In the genomic region with DNA sequence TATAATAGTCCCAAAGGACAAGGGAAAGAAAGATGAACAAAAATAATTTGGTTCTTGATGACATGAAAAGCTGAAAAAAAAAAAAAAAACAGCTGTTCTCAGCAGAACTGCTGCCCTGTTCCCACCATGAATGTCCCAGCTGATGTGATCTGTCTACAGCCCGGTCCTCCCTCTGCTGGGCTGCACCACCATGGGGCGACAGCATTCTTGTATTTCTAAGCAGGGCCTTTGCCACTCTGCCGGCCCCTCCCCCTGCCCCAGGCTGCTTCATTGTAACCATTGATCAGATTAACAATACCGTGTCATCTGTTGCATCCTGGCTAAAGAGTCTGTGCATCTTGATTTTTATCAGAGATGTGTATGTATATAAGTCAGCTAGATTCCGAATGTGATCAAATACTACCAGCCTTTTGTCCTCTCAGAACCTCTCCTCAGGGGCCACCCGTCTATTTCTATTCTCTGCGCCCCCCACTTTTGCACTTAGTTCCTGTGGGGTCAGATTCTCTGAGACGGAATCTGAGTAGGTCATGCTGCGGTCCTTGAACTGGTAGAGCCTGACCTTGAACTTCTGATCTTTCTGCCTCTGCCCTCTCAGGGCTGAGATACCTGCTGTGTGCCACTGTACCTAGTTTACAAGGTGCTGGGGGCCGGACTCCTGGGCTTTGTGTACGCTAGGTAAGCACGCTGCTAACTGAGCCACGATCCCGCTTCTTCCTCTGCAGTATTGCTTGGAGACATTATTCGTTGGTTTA, we compare ENCODE assay signal across 14 mouse cellular contexts.
A peak's percentile ranks its signal among the peaks of the same experiment; 100 is the strongest.
DNase-seq lines count a peak whose midpoint lies in the region; ATAC-seq lines count a peak whose summit lies in the region.
"Had no signal": no experiment of that assay in that cellular context is flagged by ENCODE, and none has a peak within 500 bp of the region (broad histone marks: within the 10 kb centered on the region; RNA-seq: fewer than 3 reads in every experiment).

No protein-coding gene starts in this region.

- no peak overlapping the region for H3K4me3 ChIP-seq in hindbrain, embryonic 15.5 days
- H3K4me3 ChIP-seq: heart, embryonic 12.5 days; layer of hippocampus, adult 2 months; neural tube, embryonic 13.5 days had no signal

- H3K9me3 ChIP-seq in hindbrain, embryonic 15.5 days = no peaks in the 10 kb centered on the region
- H3K9me3 ChIP-seq: heart, embryonic 12.5 days; neural tube, embryonic 13.5 days had no signal

- 43% methylated on average over 15 of the region's 15 CpGs for WGBS in hindbrain, embryonic 15.5 days

- H3K4me1 ChIP-seq in hindbrain, embryonic 15.5 days (replicated peaks) = peaks cover 20% of the 10 kb centered on the region

- H3K9ac ChIP-seq in hindbrain, embryonic 15.5 days = no peak overlapping the region
- H3K9ac ChIP-seq: heart, embryonic 12.5 days; neural tube, embryonic 13.5 days had no signal

- peak; percentile 31; the same call in 1 of the 2 replicates for ATAC-seq in hindbrain, embryonic 15.5 days (ENCODE audit: low FRiP score, low read depth)

- peak; percentile 17 for DNase-seq in lung, postnatal 10 days
- DNase-seq in lung, postnatal 36 days = no peak
- DNase-seq in embryo, embryonic 10 days (ENCODE audit: low spot score) = peak; percentile 51
- DNase-seq in retina, postnatal 1 day = peak; percentile 43
- no peak for DNase-seq in urinary bladder, postnatal 4 days (ENCODE audit: low spot score in 2 of 2)
- DNase-seq in thymus, postnatal 10 days (ENCODE audit: low spot score in 2 of 2) = no peak
- DNase-seq: cerebellum, adult 2 months; gastrocnemius, postnatal 36 days; kidney, adult 9 months; spleen, adult 18-20 months had no signal

- H3K27me3 ChIP-seq in hindbrain, embryonic 15.5 days = no peaks in the 10 kb centered on the region
- H3K27me3 ChIP-seq: heart, embryonic 12.5 days; neural tube, embryonic 13.5 days had no signal

- H3K36me3 ChIP-seq in hindbrain, embryonic 15.5 days = no peaks in the 10 kb centered on the region
- H3K36me3 ChIP-seq: heart, embryonic 12.5 days; neural tube, embryonic 13.5 days had no signal

- H3K27ac ChIP-seq in hindbrain, embryonic 15.5 days (replicated peaks) = no peak overlapping the region
- H3K27ac ChIP-seq: layer of hippocampus, adult 2 months; neural tube, embryonic 13.5 days had no signal

- no peak overlapping the region for H3K4me2 ChIP-seq in hindbrain, embryonic 15.5 days
- H3K4me2 ChIP-seq: heart, embryonic 12.5 days; neural tube, embryonic 13.5 days had no signal

Comparison
In these comparisons a context has a peak if more than half of its experiments do, and no peak if none do; other contexts are left out.
1. DNase-seq: peak in lung, postnatal 10 days (single experiment), embryo, embryonic 10 days (single experiment) and retina, postnatal 1 day (single experiment); none in lung, postnatal 36 days (single experiment), urinary bladder, postnatal 4 days (0 of 2) and thymus, postnatal 10 days (0 of 2).